Mouse (Mus musculus) lung, postnatal 14 days (tissue): ENCODE results near the gene Sypl.

Experiments
- DNase-seq: peaks from one replicate; pipeline ENCODE4 v3.0.0; 2021

Gene Sypl

DNA sequence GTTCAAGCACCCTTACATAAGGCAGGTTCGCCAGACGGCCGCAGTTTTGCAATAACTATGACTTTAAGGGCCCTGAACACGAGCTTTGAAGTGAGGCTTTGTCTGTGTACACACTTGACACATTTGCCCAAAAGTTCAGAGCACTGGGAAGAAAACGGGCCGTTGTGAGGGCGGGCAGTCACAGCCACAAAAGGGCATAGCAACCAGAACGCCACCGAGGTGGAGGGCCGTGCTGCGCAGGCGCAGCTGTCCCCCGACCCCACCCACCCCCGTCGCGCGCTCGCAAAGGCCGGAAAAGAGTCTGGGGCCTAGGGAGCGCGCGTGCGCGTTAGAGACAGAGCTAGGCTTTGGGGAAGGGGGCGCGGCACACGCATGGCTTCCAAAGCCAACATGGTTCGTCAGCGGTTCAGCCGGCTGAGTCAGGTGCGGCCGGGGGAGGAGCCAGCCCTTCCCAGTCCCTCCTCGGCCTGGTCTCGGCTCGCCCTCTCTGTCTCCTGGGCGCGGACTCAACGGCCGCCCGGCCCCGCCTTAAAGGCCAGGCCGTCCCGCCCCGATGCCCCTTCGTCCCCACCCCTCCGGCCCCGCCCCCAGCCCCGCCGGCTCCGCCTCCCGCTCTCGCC is at the start of gene Sypl:
Gene Sypl (plus strand): TSS at position 296 of the 620 bp plus-strand sequence.
- peak; percentile 95 for DNase-seq

DNA sequence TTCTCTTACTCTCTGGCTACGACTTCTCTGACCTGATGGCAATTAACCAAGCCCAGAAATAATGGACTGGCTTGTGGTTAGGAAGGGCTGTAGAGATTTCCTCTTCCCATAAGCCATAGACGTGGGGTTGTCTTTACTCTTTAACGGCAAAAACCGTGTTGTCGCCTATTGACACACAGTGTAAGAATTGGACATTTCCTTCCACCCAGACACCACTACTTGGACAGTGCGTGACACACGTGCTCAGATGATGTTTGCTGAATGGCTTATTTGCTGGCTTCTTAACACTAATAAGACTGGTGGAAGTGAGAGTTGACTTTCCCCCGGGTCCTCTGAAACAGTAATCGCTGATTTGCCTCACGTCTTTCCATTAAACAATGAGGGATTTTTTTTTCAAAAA is 44.0 kb upstream of the Sypl start:
- DNase-seq: no peak

DNA sequence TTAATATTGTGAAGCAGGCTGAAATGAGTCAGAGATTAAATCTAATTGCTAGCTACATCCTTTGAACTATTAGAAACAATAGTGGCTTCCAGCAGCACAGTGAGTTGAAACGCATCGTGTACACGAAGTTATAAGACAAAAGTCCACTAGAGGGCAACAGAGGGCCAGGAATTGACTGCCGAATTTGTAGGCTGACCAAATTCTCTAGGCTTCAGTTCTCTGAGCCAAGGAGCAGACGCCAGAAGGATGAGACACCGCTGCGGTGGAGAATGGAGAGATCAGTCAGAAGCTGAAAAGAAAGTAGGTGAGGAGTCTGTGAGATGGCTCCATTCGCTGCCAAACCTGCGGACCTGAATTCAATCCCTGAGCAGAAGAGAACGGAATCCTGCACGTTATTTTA is 43.6 kb upstream of the Sypl start:
- peak; percentile 70 for DNase-seq

DNA sequence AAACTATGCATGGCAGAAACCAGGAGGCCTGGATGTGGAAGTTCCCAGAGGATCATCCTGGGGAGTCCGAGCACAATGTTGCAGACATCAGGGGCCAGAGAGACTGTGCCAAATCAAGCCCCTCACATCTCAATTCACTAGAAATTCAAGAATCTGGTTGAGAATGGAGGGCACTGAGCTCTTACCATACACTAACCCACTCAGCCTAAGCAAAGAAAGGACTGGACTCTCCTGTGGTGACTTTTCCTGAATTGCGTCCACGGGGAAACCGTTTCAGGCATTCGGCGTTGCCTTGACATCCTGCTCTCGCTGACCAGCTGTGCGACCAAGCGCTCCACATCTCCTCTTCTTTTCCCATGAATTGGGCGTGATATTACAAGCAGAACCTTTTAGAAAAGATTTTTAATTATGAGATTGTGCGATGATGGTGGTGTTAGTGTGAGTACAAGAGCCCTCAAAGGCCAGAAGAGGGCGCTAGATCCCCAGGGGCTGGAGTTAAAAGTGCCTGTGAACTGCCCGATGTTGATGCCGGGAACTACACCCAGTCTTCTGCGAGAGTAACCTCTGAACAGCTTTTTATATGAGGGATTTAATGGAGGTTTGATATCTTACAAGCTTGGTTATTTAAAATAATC is 43.0 kb upstream of the Sypl start:
- DNase-seq: peak; percentile 63

DNA sequence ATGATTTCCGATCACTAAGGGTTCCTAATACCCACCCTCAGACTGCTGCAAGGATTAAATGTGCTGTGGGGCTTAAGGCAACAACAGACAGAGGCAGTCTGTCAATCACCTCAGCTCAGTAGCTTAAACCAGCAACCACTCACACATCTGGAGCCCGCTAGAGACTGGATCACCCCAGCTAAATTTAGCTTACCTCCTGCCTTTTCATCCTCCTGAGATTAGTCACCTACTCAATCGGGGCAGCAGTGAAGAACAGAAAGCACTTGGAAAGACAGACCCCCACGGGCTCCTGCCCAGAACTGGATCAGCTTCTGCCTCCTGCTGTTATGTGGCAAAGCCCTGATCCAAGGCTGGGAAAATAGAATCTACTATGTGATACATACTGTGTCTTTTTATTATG is 42.1 kb upstream of the Sypl start:
- DNase-seq: no peak

DNA sequence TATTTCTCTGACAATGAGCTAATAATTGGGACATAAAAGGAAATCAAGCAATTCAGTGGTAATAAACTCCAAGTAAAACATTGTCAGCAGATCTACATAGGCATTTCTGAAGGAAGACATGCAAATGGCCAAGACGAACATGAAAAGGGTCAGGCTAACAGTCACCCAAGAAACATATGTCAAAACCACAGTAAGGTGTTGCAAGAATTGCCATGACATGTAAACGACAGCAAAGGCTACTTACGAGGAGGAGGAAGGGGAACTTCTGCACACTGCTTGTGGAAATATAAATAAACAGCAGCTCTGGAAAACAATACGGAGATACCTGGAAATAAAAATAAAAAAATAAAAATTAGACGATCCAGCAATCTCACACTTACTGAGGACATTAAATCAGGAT is 40.9 kb upstream of the Sypl start:
- no peak for DNase-seq

DNA sequence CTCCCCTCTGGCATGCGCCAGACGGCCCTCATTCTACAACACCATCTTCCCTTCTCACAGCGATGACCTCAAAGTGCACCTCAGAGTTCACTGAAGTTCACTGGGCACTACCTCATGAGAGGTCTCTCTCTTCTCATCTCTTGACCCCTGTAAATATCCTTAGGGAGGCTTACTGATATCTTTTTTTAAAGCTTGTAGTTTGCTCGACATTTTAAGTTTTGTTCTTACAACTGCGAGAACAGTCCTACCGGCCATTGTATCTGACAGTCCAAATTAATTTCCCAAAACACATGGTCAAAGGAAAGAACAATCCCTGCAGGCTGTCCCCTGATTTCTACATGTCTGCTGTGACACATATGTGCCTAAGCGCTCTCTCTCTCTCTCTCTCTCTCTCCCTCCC is 35.0 kb upstream of the Sypl start:
- DNase-seq: no peak

DNA sequence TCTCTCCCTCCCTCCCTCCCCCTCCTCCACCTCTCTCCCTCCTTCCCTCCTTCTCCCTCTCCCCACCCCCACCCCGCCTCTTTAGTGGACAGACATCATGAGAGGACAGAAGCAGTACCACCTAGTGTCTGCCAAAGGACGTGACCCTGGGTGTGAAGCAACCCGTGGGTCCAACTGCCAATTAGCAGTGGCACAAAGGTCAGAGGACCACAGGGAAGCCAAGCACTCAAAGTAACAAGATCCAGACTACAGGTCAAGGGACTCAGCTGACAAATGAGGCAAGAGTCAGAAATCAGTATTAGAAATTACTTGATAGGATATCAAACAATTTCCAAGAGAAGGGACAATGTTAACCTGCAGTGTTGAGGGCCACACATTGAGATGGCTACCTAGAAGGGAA is 34.6 kb upstream of the Sypl start:
- DNase-seq: peak; percentile 15

DNA sequence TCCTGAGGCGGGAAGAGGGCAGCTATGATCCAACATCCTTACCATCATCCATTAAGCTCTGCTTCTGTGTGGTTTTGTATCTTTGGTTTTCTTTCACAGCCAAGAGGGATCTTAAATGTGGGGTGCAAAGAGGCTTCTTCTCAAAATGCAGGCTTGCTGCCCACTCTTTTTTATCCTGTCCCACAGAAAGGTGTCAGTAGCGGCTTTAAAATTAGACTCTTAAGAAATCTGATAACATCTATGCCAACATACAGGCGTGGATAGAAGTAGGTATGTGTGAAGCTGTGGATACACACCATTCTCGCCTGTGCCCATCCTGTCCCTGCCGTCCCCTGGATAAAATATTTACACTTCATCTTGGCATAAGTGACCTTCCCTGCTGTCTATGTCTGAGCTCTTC is 34.2 kb upstream of the Sypl start:
- no peak for DNase-seq

DNA sequence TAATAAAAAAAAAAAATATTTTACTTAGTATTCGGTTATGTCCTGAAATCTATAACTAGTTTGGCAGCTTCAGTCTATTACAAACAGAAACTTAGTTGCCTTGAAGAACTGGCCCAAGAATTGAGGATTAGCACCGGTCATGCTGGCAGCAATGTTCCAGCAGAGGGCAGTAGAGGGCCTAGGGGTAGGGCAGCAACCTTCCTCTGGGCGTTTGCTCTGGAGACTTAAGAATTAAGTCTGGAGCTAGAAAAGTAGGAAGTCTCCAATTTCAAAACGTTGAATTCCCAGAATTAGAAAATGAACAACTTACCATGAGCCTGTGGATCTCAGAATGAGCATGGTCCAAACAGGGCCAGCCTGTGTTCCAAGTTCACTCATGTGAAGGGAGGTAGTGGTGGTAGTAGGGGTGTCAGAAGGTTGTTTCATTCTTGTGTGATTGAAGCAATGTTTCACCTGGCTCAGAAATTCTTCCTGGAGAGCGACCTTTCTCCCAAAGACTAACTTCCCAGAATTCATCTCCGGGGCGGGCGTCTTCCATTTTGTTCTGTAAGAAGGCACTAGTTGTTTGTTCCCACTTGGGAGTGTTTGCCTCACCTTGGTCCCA is 33.4 kb upstream of the Sypl start:
- DNase-seq: peak; percentile 92

DNA sequence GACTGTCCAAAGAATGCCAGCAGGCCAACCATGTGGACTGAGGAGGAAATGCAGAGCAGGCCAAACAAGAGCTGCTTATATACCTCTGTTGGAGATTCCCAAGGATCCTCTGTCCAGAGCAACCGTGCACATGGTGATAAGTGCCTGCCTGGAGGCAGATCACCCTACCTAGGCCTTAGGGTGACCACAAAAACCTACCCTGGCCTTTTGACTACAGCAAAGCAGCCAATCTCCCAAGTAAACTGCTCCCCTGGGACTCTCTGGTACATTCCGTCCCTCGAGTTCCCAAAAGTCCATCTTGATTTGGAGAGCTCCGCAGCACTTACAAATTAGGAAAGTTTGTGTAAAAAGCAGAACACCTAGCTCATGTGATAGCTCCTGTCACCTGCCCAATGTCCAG is 32.6 kb upstream of the Sypl start:
- no peak for DNase-seq

DNA sequence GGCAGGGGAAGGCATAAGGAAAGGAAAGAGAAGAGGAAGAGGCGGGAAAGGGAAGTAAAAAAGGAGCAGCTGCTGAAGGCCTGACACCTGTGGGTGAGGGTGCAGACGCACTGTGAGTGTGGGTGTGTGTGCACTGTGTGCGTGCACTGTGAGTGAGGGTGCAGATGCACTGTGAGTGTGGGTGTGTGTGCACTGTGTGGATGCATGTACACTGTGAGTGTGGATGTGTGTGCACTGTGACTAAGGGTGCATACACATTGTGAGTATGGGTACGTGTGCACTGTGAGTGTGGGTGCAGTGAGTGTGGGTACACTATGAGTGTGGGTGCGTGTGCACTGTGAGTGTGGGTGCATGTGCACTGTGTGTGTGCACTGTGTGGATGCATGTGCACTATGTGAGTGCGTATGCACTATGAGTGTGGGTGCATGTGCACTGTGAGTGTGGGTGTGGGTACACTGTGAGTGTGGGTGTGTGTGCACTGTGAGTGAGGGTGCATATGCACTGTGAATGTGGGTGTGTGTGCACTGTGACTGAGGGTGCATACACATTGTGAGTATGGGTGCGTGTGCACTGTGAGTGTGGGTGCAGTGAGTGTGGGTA is 32.1 kb upstream of the Sypl start:
- DNase-seq: no peak

DNA sequence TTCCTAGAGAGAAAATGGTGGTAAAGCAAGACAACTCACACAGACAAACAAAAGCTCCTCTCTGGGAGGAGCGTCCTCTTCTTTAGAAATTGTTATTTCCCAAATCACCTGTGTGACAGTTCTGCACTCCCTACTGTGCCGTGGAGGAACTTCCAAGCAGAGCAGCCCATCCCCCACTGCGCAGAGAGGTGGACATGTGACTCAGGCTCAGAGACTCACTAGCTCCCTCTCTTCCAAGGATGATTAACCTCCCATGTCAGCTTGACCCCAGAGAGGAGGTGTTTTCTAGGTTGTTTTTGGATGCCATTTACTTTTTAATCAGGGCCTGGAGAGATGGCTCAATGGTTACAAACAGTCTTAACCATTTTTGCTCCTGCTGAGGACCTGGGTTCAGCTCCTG is 29.4 kb upstream of the Sypl start:
- DNase-seq: no peak

DNA sequence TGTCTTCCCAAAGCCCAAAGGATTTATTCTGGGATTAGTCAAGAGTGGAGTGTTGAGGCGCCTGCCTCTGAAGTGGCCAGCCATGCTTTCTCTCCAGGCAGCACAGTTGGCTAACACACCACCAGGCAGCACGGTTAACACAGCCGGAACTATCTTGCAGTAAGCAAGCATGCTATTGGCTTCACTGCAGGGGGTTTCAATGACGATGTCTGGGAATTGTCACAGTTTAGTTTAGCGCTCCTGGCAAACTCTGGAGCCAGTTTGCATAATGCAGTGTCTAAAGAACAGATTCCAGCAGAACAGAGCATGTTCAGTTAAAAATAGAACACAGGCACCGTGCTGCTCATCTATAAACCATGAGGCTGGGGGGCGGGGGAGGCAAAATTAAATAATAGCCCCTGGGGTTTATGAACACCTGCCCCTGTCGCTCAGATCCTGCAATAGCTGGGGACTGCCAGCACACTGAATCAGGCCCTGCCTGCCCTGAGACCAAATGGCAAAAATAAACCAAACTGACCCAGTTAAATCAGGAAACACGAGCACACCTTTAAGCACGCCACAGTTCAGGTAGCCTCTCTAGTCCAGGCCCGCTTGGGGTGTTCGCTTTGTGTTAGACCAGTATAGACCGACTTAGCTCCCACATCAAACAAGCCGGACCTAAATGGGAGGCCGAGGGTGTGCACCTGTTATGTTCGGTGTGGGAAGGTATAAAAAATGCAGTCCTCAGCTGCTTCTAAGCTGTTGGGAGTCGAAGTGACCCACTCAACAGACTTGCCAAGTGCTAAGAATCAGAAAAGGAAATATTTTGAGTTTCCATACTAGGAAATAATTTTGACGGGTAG is 27.1 kb upstream of the Sypl start:
- DNase-seq: no peak

DNA sequence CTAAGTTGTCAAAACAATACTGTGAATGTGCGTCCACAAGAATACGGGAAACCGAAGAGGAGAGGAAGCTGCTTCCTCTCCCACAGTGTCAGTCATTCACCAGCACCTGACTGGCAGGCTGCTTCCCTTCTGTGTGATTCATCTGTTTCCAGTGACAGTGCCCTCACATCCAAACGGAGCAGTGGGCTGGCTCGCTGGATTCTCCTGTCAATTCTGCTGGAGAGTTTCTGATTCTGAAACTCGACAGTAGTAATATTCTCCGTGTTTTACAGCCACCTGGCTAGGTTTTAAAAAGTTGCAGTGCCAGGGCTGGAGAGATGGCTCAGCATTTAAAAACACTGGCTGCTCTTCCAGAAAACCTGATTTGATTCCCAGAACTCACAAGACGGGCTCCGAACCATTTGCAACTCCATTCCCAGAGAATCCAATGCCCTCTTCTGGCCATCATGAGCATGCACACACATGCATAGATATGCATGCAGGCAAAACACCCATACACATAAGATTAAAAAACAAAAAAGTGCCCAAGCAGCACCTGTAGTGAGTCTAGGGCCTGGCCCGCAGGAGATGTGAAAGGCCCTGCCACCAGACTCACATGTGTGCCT is 26.4 kb upstream of the Sypl start:
- DNase-seq: no peak

DNA sequence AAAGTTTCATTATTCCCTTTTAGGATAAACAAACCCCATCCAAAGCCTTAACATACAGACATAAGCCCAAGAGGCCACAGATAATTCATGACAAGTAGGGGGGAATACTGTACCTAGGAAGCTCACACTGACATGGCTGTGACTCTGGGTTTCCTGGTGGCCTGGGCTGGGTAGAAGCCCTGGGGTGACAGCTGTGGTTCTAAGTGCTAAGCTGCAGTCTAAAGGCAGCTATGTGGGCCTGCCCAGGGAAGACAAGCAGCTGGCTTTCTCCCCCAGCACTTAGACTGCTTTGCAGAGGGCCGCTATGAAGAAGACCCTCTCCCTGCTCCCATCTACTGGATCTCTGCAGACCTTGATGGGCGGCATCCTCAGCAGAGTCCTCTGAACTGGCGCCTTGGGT is 25.5 kb upstream of the Sypl start:
- no peak for DNase-seq

DNA sequence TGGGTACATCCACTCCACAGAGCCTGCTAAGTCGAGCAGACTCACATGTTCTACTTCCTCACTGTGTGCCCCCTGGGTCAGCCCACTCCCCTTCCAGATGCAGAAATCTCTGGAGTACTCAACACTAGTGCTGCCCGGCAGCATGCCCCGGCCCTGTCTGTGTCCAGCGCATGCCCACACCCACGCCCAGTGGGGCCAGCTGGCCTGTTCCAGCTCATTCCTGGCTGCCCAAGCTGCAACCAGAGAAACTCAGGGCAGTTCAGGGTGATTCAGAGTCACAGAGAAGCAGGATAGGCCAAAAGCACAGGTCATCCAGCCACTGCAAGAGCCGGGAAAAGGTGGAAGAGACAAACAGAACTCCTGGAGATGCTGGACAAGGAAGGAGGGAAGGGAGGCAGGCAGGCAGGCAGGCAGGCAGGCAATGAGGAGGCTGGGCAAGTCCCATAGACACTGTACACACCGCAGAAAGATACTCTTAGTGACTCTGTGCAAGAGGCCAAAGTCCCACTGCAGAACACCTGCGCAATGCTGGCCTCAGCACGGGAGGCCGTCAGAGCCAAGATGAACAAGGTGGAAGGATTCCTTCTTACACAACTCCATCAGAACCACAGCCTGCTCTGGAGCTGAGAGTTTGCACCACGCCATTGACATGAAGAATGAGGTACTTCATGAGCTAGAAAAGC is 23.7 kb upstream of the Sypl start:
- DNase-seq: no peak

DNA sequence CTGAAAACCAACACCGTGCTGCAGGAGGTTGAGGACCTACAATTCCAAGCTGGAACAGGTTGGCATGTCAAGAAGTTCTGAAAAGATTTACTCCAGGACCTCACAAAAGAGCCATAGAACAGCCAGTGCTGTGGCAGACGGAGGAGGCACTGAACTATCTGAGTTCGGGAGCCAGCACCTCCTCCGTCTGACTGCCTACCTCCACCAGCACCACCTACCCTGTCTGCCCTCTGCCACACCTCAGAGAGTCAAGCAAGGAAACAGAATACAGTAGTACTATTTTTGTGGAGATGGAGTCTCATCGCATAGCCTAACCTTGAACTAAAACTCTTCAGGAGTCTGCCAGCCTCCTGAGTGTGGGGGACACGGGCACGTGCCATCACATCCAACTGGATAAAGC is 23.1 kb upstream of the Sypl start:
- DNase-seq: no peak

DNA sequence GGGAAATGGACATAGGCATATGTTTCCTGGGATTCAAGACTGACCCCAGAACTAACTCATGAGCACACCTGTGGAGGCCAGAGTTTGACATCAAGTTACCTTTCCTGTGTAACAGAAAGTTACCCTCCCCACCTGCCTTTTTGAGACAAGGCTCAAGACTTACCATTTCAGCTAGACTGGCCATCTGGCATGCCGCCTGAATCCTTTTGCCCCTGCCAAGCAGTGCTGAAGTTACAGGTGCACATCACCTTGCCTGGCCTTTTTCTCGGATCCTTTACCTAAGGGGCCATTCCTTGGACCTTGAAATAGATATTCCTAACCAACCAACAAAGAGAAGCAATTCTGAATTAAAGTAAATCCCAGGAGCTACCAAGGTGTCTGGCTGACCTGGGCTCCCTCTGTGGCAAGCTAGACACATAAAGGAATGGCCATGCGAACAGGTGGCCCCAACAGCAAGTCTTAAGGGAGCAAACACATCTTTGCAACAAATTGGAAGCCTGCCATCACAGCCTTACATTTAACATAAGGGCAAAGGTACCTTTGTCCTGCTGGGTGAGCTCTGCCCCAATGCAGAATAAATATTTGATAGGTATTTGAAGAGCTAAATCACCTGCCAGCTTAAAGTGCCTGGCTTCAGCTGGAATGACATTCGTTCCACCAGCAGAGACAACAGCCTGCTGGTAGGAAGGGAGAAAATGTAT is 17.3 kb upstream of the Sypl start:
- DNase-seq: no peak

DNA sequence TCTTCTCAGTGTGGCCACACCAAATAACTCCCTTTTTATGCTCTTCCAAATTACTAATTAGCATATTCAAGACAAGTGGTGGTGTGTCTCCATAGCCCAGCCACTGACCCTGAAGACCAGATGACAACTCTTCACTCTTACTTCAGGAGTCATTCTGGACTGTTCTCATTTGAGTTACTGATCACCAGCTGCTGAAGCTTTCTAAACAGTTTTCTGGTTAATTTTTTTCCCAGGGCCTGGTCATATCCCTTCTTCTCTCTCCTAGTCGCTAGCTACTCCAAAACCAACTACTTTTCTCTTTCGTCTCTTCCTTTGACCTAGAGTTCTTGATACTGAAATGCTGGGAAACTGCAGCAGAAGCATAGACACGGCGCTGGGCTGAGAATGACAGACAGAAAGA is 12.6 kb upstream of the Sypl start:
- no peak for DNase-seq

DNA sequence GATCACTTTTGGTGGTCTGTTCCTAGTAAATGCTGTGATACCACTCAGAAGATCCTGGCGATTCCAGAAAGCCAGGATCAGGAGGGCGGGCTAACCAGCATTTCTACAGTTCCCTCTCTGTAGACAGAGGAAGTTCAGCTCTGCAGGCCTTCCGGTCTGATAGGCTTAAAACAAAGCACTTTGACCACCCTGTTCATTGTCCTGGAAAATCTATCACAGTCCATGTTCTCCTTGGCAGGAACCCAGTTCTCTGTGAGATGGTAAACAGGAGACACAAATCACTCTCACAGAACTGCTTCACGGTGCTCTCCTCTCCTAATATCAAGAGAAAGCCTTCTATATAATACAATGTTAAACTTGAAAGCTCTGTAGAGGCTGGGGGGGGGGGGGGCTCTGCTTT is 10.3 kb upstream of the Sypl start:
- peak; percentile 48 for DNase-seq

DNA sequence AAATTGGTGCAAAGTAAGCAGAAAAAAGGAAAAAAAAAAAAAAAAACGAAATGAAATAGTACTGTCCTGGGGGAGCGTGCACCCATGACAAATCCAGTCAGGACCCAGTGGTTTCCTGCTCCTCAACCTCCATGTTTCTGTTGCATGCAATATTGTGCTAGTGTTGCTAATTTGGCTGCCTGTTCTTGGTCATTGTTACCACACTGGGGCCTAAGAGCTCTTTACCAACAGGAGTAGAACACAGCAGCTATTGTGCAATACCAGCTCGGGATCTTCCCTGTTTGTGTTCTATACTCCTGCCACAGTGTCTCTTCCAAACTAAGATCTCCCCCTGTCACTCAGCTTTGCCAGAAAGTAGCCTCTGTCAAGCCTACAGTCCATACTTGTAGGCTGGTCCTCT is 9.7 kb upstream of the Sypl start:
- DNase-seq: no peak
